Mouse (Mus musculus) C2C12 (cell line): ENCODE measurements around the gene Hist2h2ab. TPM values are rescaled to one million over a fixed set of nuclear protein-coding genes. Genes with fewer than 3 reads are reported as not detected.
A peak's percentile ranks its signal among the peaks of the same experiment; 100 is the strongest.
"Not testable (repeated sequence)": the region's sequence is repeated elsewhere in the genome, so short reads cannot be mapped to it uniquely, and the experiment has no call there.

Experiments
- H3K27me3 ChIP-seq: one replicate; pipeline ENCODE4 v1.6.1; 2011; ENCODE audit not compliant: control insufficient read depth, insufficient read depth, insufficient read length
- H3K36me3 ChIP-seq: one replicate; pipeline ENCODE4 v1.6.1; 2011; ENCODE audit not compliant: control insufficient read depth, insufficient read depth
- H3K4me3 ChIP-seq: one replicate; pipeline ENCODE4 v1.5.1; 2011; ENCODE audit warnings: mild to moderate bottlenecking, control low read depth; ENCODE audit not compliant: poor library complexity, insufficient read depth, severe bottlenecking
- H3K79me2 ChIP-seq: one replicate; pipeline ENCODE4 v1.6.1; 2011; ENCODE audit not compliant: control insufficient read depth, insufficient read depth
- H3K79me3 ChIP-seq: one replicate; pipeline ENCODE4 v1.6.1; 2011; ENCODE audit warnings: low read depth, control low read depth
- H3ac ChIP-seq: one replicate; pipeline ENCODE3; 2011; ENCODE audit warnings: low read depth; ENCODE audit not compliant: control insufficient read depth, insufficient read length
- CEBPB ChIP-seq: IDR thresholded peaks from one replicate; pipeline ENCODE4 v1.6.1; 2011; ENCODE audit warnings: low read depth, mild to moderate bottlenecking, control low read depth, moderate library complexity
- CTCF ChIP-seq: IDR thresholded peaks from one replicate; pipeline ENCODE4 v1.5.1; 2011; ENCODE audit not compliant: control insufficient read depth, insufficient read depth, insufficient read length
- FOSL1 ChIP-seq: IDR thresholded peaks from one replicate; pipeline ENCODE4 v1.8.0; 2011; ENCODE audit warnings: mild to moderate bottlenecking, low read length; ENCODE audit not compliant: poor library complexity, insufficient read depth, severe bottlenecking
- MAX ChIP-seq: IDR thresholded peaks from one replicate; pipeline ENCODE4 v1.6.1; 2011; ENCODE audit warnings: mild to moderate bottlenecking, control low read depth
- MYOD1 ChIP-seq: IDR thresholded peaks from one replicate; pipeline ENCODE4 v1.6.1; 2011; ENCODE audit warnings: low read depth; ENCODE audit not compliant: control insufficient read depth, insufficient read length
- MYOG ChIP-seq: IDR thresholded peaks from one replicate; pipeline ENCODE4 v1.6.1; 2011; ENCODE audit not compliant: control insufficient read depth, insufficient read length; ENCODE audit errors: extremely low read depth
- USF1 ChIP-seq: IDR thresholded peaks from one replicate; pipeline ENCODE4 v1.6.1; 2011; ENCODE audit warnings: low read depth, mild to moderate bottlenecking, control low read depth, moderate library complexity
- polyA plus RNA-seq: library from polyadenylated mRNA; unstranded; fragments of >200 nt; fragmentation: generic; extraction: Trizol; gene quantifications from one replicate; pipeline ENCODE4 v1.2.1, GENCODE M21; 2012; ENCODE audit warnings: missing spikeins

The Hist2h2ab gene
- polyA plus RNA-seq, 1 experiment: 0.18 TPM

DNA sequence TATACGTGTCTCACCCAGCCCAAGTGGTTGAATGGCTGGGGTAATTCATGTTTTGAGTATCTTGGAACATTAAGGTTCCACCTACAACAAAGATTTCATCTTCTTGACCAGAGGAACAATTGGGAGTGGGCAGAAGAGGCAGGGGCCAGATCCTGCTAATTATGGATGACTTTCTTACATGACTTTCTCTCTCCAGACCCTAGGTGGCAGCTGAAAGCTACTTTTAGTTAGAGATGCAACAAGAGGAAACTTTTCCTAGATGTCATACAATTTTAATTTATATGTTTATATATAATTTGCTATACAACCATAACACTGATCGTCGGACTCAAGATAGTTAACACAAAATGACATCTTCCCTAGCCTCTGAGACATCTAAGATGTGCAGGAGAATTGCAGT, 11.8 kb upstream of the Hist2h2ab start:
- peaks cover 4% of the 10 kb centered on the region for H3K27me3 ChIP-seq
- no peaks in the 10 kb centered on the region for H3K79me2 ChIP-seq
- no peak overlapping the region for H3K4me3 ChIP-seq
- no peak overlapping the region for H3ac ChIP-seq
- no peaks in the 10 kb centered on the region for H3K36me3 ChIP-seq
- TF ChIP-seq MYOG (no peak), MYOD1 (no peak), MAX (no peak), USF1 (no peak), CTCF (no peak), CEBPB (no peak), FOSL1 (no peak)
- no peaks in the 10 kb centered on the region for H3K79me3 ChIP-seq

DNA sequence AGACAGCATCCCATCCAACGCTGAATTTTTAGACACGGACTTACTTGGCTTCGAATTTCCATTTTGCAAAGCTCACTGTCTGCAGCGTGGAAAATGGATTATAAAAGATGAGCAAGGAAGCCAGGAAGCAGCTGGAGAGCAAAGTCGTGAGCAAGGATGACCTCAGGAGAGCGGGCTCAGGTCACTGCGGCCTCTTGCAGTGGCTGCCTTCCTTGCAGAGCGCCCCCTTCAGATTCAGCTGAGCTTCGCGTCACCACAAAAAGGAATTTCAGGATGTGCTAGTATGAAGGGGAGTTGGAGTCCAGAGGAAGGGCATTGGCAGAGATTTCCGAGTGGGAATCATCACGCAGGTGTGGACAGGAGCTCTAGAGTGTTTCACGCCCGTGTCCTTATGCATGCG, 10.4 kb upstream of the Hist2h2ab start:
- Histone ChIP-seq H3ac (no peak overlapping the region), H3K79me3 (no peaks in the 10 kb centered on the region), H3K36me3 (no peaks in the 10 kb centered on the region), H3K27me3 (peaks cover 4% of the 10 kb centered on the region), H3K4me3 (no peak overlapping the region), H3K79me2 (no peaks in the 10 kb centered on the region)
- TF ChIP-seq USF1 (no peak), CTCF (no peak), MAX (no peak), MYOD1 (no peak), CEBPB (no peak), MYOG (no peak), FOSL1 (no peak)

DNA sequence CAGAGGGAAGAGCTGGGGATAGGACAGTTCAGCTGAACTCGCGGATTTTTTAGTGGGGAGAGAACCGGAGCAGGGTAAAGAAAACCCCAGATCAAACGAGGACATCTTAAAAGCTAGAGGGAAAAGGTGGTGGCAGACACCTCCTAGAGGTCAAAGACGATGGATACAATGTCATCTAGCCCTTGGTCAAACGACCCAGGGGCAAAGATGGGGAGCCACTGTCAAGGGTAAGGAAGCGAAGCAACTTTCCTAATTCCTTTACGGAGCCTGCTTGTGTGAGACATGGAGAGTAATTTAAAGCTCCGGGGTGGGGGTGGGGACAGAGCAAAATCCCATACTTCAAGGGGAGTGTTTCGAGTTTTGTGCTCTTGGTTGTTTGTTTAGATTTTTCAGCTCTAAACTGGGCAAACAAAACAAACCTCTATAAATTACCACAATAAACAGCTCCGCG, 449 bp upstream of the Hist2h2ab start:
- Histone ChIP-seq H3K27me3 (no peaks in the 10 kb centered on the region), H3ac (peak overlapping the region; percentile 59), H3K36me3 (no peaks in the 10 kb centered on the region), H3K79me2 (no peaks in the 10 kb centered on the region), H3K79me3 (no peaks in the 10 kb centered on the region), H3K4me3 (peak overlapping the region; percentile 36)
- TF ChIP-seq MYOD1: no peak
- no peak for TF ChIP-seq MAX
- TF ChIP-seq CTCF: no peak
- TF ChIP-seq USF1: no peak
- no peak for TF ChIP-seq CEBPB
- no peak for TF ChIP-seq FOSL1
- no peak for TF ChIP-seq MYOG

- peak overlapping the region; percentile 36 for H3K4me3 ChIP-seq
- H3K36me3 ChIP-seq, H3K79me2 ChIP-seq, H3K79me3 ChIP-seq, H3K27me3 ChIP-seq: not testable (repeated sequence)
- H3ac ChIP-seq: peak overlapping the region; percentile 89
Observed at GRCm38 (mm10) chr3:96220131-96220764, 583 bp downstream of the Hist2h2ab start.

DNA sequence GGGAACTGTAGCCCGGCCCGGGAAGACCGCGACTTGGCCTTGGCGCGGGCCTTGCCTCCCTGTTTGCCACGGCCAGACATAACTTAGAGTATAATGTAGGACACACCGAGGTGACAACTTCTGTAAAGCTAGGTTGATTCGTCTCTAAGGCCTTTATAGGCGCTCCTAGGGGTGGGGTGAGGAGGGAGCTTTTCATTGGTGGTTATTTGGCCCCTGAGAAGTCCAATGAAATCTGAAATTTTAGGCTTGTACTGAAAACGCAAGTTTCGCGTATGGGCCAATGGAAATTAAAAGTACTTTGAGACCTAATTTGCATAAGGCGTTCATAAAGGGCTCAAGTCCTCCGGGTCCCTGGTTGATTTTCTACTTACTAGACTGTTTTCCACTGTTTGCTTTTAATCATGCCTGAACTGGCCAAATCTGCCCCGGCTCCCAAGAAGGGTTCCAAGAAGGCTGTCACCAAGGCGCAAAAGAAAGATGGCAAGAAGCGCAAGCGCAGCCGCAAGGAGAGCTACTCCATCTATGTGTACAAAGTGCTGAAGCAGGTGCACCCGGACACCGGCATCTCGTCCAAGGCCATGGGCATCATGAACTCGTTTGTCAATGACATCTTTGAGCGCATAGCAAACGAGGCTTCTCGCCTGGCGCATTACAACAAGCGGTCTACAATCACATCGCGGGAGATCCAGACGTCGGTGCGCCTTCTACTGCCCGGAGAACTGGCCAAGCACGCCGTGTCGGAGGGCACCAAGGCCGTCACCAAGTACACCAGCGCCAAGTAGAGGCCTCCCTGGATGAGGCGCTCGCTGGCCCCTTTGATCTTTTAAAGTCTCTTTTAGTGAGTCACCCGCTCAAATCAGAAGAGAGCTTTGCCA, 1.3 kb downstream of the Hist2h2ab start, which contains the start of the genes Hist2h2ac and Hist2h2be:
TSS of gene Hist2h2ac (minus strand) at position 116 of the 875 bp plus-strand sequence.
TSS of gene Hist2h2be (plus strand) at position 355 of the 875 bp plus-strand sequence.
- H3K27me3 ChIP-seq: no peaks in the 10 kb centered on the region
- H3K79me2 ChIP-seq: no peaks in the 10 kb centered on the region
- H3ac ChIP-seq: peak within 1 kb of the TSS; percentile 89
- H3K36me3 ChIP-seq: no peaks in the 10 kb centered on the region
- H3K4me3 ChIP-seq: peak within 1 kb of the TSS; percentile 36
- H3K79me3 ChIP-seq: no peaks in the 10 kb centered on the region
- TF ChIP-seq MAX (no peak), CTCF (no peak), MYOD1 (no peak), CEBPB (no peak), USF1 (no peak), MYOG (no peak), FOSL1 (no peak)

DNA sequence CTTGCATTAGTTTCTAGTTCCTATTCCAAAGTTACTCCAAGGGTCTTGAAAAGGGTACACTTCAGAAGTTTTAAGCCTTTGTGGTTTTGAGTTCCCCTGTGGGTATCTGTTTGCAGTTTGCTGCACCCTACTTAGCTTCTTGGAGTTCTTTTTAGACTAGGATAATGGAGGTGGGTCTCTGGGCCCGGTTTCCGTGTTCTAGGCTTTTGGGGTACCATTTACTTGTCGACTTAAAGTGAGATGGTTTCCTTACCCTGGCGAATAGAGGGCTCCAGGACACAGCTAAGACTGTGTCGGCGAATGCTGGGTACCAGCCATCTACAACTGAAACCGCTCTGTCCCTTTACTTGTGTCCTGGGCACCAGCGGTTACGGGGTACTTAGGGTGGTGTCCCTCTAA, 2.0 kb downstream of the Hist2h2ab start:
- TF ChIP-seq MYOD1: no peak
- TF ChIP-seq CEBPB: no peak
- no peak for TF ChIP-seq MYOG
- TF ChIP-seq CTCF: no peak
- no peak for TF ChIP-seq USF1
- no peak for TF ChIP-seq FOSL1
- no peak for TF ChIP-seq MAX
- H3K27me3 ChIP-seq: no peaks in the 10 kb centered on the region
- H3ac ChIP-seq: peak overlapping the region; percentile 64
- no peaks in the 10 kb centered on the region for H3K79me2 ChIP-seq
- peak overlapping the region; percentile 12 for H3K4me3 ChIP-seq
- no peaks in the 10 kb centered on the region for H3K79me3 ChIP-seq
- H3K36me3 ChIP-seq: no peaks in the 10 kb centered on the region
